Mouse (Mus musculus) adrenal gland, postnatal 4 days (tissue): ENCODE results near the gene Tmprss12. TPM values are rescaled to one million over a fixed set of nuclear protein-coding genes. Genes with fewer than 3 reads are reported as not detected.
"Not testable (repeated sequence)": the region's sequence is repeated elsewhere in the genome, so short reads cannot be mapped to it uniquely, and the experiment has no call there.

Experiments
- DNase-seq, 2 experiments: peaks; one replicate each; pipeline ENCODE4 v3.0.0; 2021 to 2022; ENCODE audit warnings: low spot score in 2 of 2, mixed read lengths in 2 of 2
- total RNA-seq, 2 experiments: library from RNA; stranded (reverse); gene quantifications; 2 replicates each; pipeline ENCODE4 v1.2.3; 2021

Gene Tmprss12
- total RNA-seq, 2 experiments from 2014 or later = not detected

DNA sequence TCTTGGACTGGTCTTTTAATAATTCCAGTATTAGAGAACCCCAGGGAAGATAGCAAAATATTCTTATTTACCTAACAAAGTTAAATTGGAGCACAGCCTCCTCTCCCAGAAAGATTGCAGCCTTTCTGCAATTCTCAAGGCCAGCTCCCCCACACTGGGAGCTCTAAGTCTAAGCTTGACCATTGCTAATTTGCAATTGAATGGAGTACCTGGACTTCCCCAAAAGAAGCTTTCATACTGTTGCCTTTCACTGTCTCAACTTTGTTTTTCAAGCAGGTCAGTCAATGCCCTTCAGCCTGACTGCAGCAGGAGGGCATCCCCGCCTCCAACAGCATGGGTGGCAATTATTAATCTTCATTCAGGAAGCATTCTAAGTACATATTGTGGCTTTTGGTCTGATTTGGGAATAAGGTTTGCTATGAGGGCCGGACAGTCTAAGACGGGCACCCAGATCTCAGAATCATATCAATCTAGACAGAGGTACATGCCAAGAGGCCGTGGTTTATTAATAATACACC lies 6.8 kb upstream of the Tmprss12 start:
- not testable (repeated sequence) for DNase-seq

GRCm38 (mm10) chr15:100274790-100275559 lies 5.7 kb upstream of the Tmprss12 start:
- no peak for DNase-seq

- no peak for DNase-seq
These were observed 4.2 kb upstream of the Tmprss12 start for GRCm38 (mm10) chr15:100276403-100276802.

DNA sequence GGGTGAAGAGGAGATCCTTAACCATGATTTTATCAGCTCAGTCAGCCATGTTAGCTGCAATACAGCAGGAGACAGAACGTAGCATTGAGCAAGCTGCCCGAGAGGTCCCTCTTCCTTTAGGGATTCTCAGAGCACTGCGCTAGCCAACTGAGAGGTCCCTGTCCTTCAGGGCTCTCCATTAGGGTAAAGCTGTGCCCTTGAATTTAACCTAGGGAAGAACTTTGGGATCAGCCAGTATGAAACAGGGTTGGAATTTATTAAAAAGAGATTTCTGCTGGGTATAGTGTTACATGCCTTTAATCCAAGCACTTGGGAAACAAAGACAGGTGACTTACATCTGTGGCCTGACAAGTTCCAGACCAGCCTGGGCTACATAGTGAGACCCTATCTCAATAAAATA lies 3.1 kb upstream of the Tmprss12 start:
- no peak for DNase-seq

- DNase-seq = no peak
These were observed 8.3 kb downstream of the Tmprss12 start for GRCm38 (mm10) chr15:100288980-100289379.

GRCm38 (mm10) chr15:100290858-100291257 lies 10.2 kb downstream of the Tmprss12 start:
- DNase-seq = no peak

- DNase-seq = no peak
These were observed 11.7 kb downstream of the Tmprss12 start for GRCm38 (mm10) chr15:100292326-100292725.

DNA sequence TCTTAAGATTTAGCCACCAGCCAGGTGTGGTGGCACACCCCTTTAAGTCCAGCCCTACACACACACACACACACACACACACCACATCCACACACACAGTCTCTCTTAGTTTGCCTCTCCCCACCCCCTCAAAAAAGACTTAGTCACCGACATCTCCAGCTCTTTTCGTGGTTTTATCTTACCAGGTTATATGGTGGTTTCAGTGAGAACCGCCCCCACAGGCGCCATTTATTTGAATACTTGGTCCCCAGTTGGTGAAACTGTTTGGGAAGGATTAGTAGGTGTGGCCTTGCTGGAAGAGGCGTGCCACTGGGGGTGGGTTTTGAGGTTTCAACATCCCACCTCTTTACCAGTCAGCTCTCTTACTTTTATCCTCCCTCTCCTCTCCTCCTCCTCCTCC lies 17.2 kb downstream of the Tmprss12 start:
- DNase-seq = no peak

- no peak for DNase-seq
These were observed 19.9 kb downstream of the Tmprss12 start for GRCm38 (mm10) chr15:100300499-100300898.

DNA sequence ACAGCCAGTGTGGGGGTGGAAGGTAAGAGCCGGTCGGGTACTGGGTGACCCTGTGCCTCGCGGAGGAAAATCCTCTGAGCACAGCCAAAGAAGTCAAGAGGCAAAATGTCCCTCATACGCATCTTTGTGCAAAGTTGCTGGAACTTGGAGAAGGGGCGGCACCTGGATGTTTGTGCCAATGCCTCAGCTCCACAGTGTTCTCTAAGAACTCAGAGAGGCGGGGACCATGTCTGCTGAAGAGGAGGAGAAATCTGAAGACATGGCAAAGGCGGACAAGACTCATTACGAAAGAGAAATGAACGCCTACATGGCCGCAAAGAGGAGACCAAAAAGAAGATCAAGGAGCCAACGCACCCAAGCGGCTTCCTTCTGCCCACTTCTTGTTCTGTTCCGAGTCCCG lies 20.9 kb downstream of the Tmprss12 start:
- no peak for DNase-seq

- DNase-seq = no peak
These were observed 22.9 kb downstream of the Tmprss12 start for GRCm38 (mm10) chr15:100303428-100304018.

- peak; percentile 45 to 59 for DNase-seq
These were observed 23.7 kb downstream of the Tmprss12 start, which contains the start of gene Mettl7a1 for GRCm38 (mm10) chr15:100304019-100304991. Gene Mettl7a1, plus strand, starts transcription at chr15:100304140.

- no peak for DNase-seq
These were observed 25.6 kb downstream of the Tmprss12 start for GRCm38 (mm10) chr15:100306201-100306600.

GRCm38 (mm10) chr15:100307438-100308096 lies 26.9 kb downstream of the Tmprss12 start:
- DNase-seq = not testable (repeated sequence)

DNA sequence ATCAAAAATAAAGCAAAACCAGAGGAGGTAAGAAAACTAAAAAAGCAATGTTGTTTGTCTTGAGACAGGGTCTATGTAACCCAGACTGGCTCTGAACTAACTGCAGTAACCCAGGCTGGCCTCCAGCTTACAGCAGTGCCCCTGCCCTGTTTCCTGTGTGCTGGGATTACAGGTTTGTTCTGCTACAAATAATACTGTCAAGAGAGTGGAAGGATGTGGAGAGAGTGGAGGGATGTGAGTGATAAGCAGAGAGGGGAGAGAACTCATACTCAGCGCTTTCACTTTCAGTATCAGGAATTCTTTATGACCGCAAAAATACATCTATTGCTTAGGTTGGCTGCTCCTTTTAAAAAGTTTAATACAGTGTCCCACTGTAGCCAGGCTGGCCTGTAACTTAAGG lies 31.7 kb downstream of the Tmprss12 start:
- no peak for DNase-seq

- DNase-seq = no peak
These were observed 34.0 kb downstream of the Tmprss12 start for GRCm38 (mm10) chr15:100314448-100315145.

- DNase-seq = not testable (repeated sequence)
These were observed 37.5 kb downstream of the Tmprss12 start for GRCm38 (mm10) chr15:100318014-100318671.

DNA sequence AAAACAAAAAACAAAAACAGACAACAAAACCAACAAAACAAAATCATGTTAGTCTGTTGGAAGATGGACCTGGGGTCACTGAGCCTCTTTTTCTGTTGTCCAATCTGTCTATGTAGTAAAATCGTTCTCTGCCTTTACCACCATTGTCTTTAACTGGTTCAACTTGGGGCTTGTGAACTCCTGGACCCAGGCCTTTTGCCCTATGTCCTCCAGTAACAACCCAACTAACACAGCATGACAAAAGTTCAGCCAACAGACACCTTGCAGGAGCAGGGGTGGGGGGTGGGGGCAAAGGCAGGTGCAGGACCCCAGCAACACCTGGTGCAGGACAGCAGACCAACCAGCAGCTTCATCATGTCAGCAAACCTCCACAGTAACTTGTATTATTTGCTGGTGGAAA lies 39.2 kb downstream of the Tmprss12 start:
- DNase-seq = no peak

DNA sequence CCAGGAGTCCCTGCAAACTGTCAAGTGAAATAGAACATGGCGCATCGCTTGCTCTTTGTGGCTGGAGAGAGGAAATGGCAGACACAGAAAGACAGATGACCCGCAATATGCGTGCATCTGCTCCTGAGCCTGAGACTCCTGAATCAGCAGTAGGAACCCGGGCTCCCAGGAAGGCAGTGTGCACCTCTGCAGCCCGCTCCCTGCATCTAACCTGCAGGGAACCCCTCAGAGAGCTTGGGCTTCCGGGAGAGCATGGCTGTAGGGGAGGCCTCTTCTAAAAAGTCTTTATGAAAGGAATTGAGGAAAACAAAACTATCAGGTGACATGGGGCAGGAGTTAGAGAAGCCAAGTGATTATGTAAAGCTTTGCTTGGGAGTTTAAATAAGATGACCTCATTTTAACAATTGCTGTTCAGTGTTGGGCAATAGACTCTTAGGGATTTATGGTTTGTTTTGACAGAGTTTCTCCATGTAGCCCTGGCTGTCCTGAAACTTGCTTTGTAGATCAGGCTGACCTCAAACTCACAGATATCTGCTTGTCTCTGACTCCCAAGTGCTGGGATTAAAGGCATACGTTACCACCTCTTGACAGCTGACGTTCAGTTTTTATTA lies 39.8 kb downstream of the Tmprss12 start:
- no peak for DNase-seq
